Mouse (Mus musculus) lung, postnatal 0 days (tissue): ENCODE results near the gene Rcc1.
"Not testable (repeated sequence)": the region's sequence is repeated elsewhere in the genome, so short reads cannot be mapped to it uniquely, and the experiment has no call there.

Experiments used
- CTCF ChIP-seq: IDR thresholded peaks from 2 replicates; pipeline ENCODE4 v1.5.1; 2016; ENCODE audit warnings: antibody characterized with exemption, mild to moderate bottlenecking
- EP300 ChIP-seq: IDR thresholded peaks from 2 replicates; pipeline ENCODE4 v1.6.1; 2016; ENCODE audit warnings: antibody characterized with exemption, mild to moderate bottlenecking, control low read depth

DNA sequence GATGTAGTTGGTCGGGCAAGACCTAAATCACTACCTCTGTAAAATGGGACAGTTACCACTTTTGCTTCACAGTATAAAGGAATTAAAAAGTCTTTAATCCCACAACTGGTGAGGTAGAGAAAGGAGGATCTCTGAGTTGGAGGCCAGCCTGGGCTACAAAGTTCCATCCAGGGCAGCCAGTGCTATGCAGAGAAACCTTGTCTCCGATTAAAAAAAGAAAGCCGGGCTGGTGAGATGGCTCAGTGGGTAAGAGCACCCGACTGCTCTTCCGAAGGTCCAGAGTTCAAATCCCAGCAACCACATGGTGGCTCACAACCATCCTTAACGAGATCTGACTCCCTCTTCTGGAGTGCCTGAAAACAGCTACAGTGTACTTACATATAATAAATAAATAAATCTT, 49.9 kb downstream of the Rcc1 start:
- 0 out of 2 replicates have a peak, but pooled peaks have one; percentile 10 for TF ChIP-seq CTCF
- TF ChIP-seq EP300 = not testable (repeated sequence)
